ENCODE assay signal across 8 mouse cellular contexts in the genomic region with DNA sequence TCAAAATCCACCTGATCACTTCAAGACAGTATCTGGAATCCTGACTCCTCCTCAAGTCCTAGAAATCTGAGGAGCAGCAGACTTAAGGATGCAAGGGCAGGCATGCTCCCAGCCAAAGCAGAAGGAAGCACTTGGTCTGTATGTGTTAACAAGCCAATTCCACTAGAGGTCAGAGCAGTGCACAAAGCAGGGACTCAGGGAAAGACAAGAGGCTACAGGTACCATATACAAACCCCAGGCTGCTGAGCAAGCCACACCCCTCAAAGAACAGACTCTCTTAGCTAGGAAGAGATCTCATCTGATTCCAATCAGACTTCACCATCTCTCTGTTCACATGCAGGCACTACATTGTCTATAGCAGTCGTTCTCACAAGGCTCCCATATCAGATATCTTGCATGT.
DNase-seq lines count a peak whose midpoint lies in the region; ATAC-seq and TF ChIP-seq lines count a peak whose summit lies in the region.

No protein-coding gene starts in this region.

- no peak overlapping the region for H3K4me2 ChIP-seq in hindbrain, embryonic 14.5 days (replicated peaks)

- H3K27me3 ChIP-seq in hindbrain, embryonic 14.5 days (ENCODE audit: control insufficient read depth, insufficient read depth, low read length) = no peaks in the 10 kb centered on the region

- H3K4me1 ChIP-seq in ES-E14 (ENCODE audit: control insufficient read depth in 2 of 2, insufficient read depth in 2 of 2, low read length in 2 of 2, poor library complexity in 1 of 2) = no peaks in the 10 kb centered on the region
- H3K4me1 ChIP-seq in hindbrain, embryonic 14.5 days (replicated peaks; ENCODE audit: control insufficient read depth, insufficient read depth, low read length) = no peaks in the 10 kb centered on the region

- no peak overlapping the region for H3K4me3 ChIP-seq in gastrocnemius, adult 2 months
- no peak overlapping the region for H3K4me3 ChIP-seq in ES-E14 (ENCODE audit: insufficient read depth in 1 of 2, low read depth in 1 of 2, low read length in 2 of 2, poor library complexity in 1 of 2, severe bottlenecking in 1 of 2)
- H3K4me3 ChIP-seq in hindbrain, embryonic 14.5 days (replicated peaks; ENCODE audit: low read length) = no peak overlapping the region

- H3K27ac ChIP-seq in gastrocnemius, adult 2 months = 0 out of 2 replicates have a peak overlapping the region, but pooled peaks have one; percentile 6
- no peak overlapping the region for H3K27ac ChIP-seq in ES-E14 (ENCODE audit: insufficient read depth, low read depth, low read length, poor library complexity, severe bottlenecking)
- H3K27ac ChIP-seq in hindbrain, embryonic 14.5 days = no peak overlapping the region

- no peaks in the 10 kb centered on the region for H3K36me3 ChIP-seq in ES-E14 (ENCODE audit: control insufficient read depth, insufficient read depth, low read length, poor library complexity, severe bottlenecking)
- H3K36me3 ChIP-seq in hindbrain, embryonic 14.5 days (replicated peaks; ENCODE audit: control insufficient read depth, insufficient read depth) = no peaks in the 10 kb centered on the region

- DNase-seq in gastrocnemius, adult 2 months = peak; percentile 38
- DNase-seq in gastrocnemius, postnatal 25 days = no peak
- peak; percentile 59 for DNase-seq in ES-E14 (ENCODE audit: low read depth, low spot score)
- peak; percentile 74 for DNase-seq in hindbrain, embryonic 14.5 days (ENCODE audit: low spot score)
- DNase-seq in layer of hippocampus, adult 9-11 months = peak; percentile 10
- DNase-seq in telencephalon, adult 2 months (ENCODE audit: low read depth, low spot score) = peak; percentile 15

- in situ Hi-C loops in ES-E14 (cut with MboI; ENCODE audit: low sequenced_read_pairs in 2 of 2, unreplicated experiment in 2 of 2) = no loop called here

- intact Hi-C loops in gastrocnemius, adult 2 months (cut with DNase I) = loop anchor here (10.0 kb wide), 1 partner anchor 133 kb away; no protein-coding TSS in a partner anchor

- peak; percentile 97 for ATAC-seq in common myeloid progenitor, adult 5-6 weeks (replicated peaks; ENCODE audit: low read depth, poor library complexity, severe bottlenecking)
- no peak; the same call in 1 of the 2 replicates for ATAC-seq in hindbrain, embryonic 14.5 days (ENCODE audit: low FRiP score)
- peak; percentile 89 for ATAC-seq in megakaryocyte, adult 5-6 weeks (ENCODE audit: poor library complexity, severe bottlenecking)

- TF ChIP-seq CTCF in gastrocnemius, adult 2 months (IDR thresholded peaks at IDR 0.05) = peak; percentile 78

- no peak overlapping the region for H3K9ac ChIP-seq in ES-E14 (ENCODE audit: insufficient read depth, low read depth, low read length, poor library complexity, severe bottlenecking)
- no peak overlapping the region for H3K9ac ChIP-seq in hindbrain, embryonic 14.5 days

- H3K9me3 ChIP-seq in ES-E14 (ENCODE audit: control insufficient read depth, insufficient read depth, low read depth, low read length) = no peaks in the 10 kb centered on the region
- no peaks in the 10 kb centered on the region for H3K9me3 ChIP-seq in hindbrain, embryonic 14.5 days (ENCODE audit: control insufficient read depth, low read length)

- WGBS in hindbrain, embryonic 14.5 days = 44% methylated on average over 1 of the region's 1 CpGs

TF ChIP-seq in ES-E14, 5 proteins besides CTCF, POLR2A, EP300 and RAD21:
- TF ChIP-seq CHD2 (IDR thresholded peaks at IDR 0.05; ENCODE audit: low read depth, low read length) (no peak), MAFK (IDR thresholded peaks at IDR 0.05; ENCODE audit: insufficient read depth, low read depth, low read length) (no peak), ZC3H11A (IDR thresholded peaks at IDR 0.05; ENCODE audit: borderline replicate concordance, low read depth, low read length) (no peak), ZNF384 (IDR thresholded peaks at IDR 0.05; ENCODE audit: low read depth, low read length) (no peak), HCFC1 (IDR thresholded peaks at IDR 0.05; ENCODE audit: borderline replicate concordance, insufficient read depth, low read length) (no peak)
TF ChIP-seq in ES-E14: peak in this region for 0.
